Mouse (Mus musculus): Measurements from ENCODE around the gene Lsamp.

Gene Lsamp

GRCm38 (mm10) chr16:42126061-42126460, 2141.9 kb downstream of the Lsamp start:
- DNase-seq (ENCODE audit: extremely low read depth, insufficient read length, low spot score) = no peak

GRCm38 (mm10) chr16:42147164-42147563, 2163.0 kb downstream of the Lsamp start:
- DNase-seq (ENCODE audit: extremely low read depth, insufficient read length, low spot score) = no peak

DNA sequence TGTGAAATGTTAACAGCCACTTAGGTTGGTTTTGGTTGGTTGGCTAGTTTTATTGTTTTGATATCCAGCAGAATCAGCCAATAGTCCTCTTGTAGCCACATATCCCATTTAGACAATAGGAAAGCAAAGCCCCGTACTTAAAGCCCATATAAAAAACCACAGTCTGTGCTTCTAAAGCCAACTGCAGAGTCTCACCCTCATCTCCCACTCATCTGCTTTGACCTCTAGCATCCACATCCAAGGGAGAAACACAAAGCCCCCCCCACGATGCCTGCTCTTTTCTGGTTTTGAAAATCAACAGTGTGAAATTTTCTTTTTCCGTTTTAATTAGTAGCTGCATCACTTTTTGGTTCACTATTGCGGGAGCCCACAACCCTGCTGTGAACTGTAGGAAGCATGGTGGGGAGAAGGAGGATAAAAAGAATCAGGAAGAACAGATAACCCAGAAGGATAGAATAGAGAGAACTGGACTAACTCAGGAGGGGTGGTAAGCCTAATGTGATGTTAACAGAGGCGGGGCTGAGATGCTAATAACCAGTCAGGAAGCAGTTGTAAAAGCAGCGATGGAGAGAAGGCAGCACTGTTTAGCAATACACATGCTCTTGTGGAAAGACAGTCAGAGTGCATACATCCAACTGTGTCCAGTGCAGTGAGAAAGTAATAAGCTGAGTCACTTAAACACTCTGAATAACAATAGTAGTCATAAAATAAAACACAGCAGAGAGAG, 2165.2 kb downstream of the Lsamp start:
- no peak for DNase-seq (ENCODE audit: extremely low read depth, insufficient read length, low spot score)

DNA sequence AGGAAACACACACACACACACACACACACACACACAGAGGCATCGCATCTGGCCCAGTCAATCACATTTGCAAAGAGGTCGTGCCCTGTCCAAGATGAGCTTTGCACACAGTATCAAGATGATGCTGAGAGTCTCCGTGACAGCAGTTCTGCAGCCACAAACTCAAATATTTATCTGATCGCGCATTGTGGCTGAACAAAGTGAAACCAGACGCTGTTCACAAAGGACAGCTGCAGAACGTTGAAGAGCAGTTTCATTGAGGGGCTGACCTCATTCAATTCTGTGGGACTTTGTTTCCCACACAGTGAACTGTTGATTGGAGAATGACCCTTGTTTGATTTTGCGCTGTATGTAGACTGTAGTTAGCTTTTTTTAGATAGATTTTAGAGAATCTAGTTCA, 2168.5 kb downstream of the Lsamp start:
- DNase-seq (ENCODE audit: extremely low read depth, insufficient read length, low spot score) = no peak

- DNase-seq (ENCODE audit: extremely low read depth, insufficient read length, low spot score) = no peak
Measured at GRCm38 (mm10) chr16:42157816-42158215, 2173.7 kb downstream of the Lsamp start.

- peak; percentile 16 for DNase-seq (ENCODE audit: extremely low read depth, insufficient read length, low spot score)
Measured at GRCm38 (mm10) chr16:42164941-42165340, 2180.8 kb downstream of the Lsamp start.

- no peak for DNase-seq (ENCODE audit: extremely low read depth, insufficient read length, low spot score)
Measured at GRCm38 (mm10) chr16:42168292-42168691, 2184.1 kb downstream of the Lsamp start.

DNA sequence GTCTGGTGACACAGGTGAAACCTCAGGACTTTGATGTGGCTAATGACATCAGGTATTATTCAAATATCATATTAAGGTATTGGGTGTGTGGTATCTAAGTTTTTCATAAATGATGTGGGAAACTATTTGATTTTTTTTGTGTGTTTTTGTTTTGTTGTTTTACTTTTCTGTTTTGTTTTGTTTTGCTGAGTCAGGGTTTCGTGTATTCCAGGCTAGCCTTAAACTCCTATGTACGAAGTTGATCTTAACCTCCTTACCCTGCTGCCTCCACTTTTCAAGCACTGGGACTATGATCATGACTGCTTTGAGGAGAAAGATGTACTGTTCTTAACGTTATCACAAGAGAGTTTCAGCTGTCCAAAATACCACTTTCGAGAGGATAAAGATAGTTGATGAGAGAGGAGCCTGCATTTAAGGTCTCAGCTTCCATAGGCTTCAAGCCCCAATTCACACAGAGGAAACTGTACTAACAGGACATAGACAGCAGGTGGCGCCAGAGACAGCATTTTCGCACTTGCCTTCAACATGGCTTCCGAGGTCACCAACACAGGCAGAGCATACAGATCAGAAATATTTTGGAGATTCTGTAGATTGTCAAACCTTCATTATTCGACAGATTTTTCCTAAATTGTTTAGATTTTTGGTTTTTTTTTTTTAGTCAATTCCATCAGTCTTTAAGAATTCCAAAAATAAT, 2185.4 kb downstream of the Lsamp start:
- DNase-seq (ENCODE audit: extremely low read depth, insufficient read length, low spot score) = peak; percentile 9

- DNase-seq (ENCODE audit: extremely low read depth, insufficient read length, low spot score) = no peak
Measured at GRCm38 (mm10) chr16:42172476-42172875, 2188.3 kb downstream of the Lsamp start.

- DNase-seq (ENCODE audit: extremely low read depth, insufficient read length, low spot score) = no peak
Measured at GRCm38 (mm10) chr16:42178866-42179265, 2194.7 kb downstream of the Lsamp start.

GRCm38 (mm10) chr16:42180025-42180424, 2195.9 kb downstream of the Lsamp start:
- DNase-seq (ENCODE audit: extremely low read depth, insufficient read length, low spot score) = no peak

- no peak for DNase-seq (ENCODE audit: extremely low read depth, insufficient read length, low spot score)
Measured at GRCm38 (mm10) chr16:42180473-42180872, 2196.3 kb downstream of the Lsamp start.

- DNase-seq (ENCODE audit: extremely low read depth, insufficient read length, low spot score) = no peak
Measured at GRCm38 (mm10) chr16:42189431-42190081, 2205.4 kb downstream of the Lsamp start.

- DNase-seq (ENCODE audit: extremely low read depth, insufficient read length, low spot score) = peak; percentile 80
Measured at GRCm38 (mm10) chr16:42190114-42191045, 2206.2 kb downstream of the Lsamp start.

Data from 3134 (cell line).